Mouse (Mus musculus): ENCODE data around the gene BC107364.
"Not testable (repeated sequence)": the region's sequence is repeated elsewhere in the genome, so short reads cannot be mapped to it uniquely, and the experiment has no call there.

Gene BC107364

DNA sequence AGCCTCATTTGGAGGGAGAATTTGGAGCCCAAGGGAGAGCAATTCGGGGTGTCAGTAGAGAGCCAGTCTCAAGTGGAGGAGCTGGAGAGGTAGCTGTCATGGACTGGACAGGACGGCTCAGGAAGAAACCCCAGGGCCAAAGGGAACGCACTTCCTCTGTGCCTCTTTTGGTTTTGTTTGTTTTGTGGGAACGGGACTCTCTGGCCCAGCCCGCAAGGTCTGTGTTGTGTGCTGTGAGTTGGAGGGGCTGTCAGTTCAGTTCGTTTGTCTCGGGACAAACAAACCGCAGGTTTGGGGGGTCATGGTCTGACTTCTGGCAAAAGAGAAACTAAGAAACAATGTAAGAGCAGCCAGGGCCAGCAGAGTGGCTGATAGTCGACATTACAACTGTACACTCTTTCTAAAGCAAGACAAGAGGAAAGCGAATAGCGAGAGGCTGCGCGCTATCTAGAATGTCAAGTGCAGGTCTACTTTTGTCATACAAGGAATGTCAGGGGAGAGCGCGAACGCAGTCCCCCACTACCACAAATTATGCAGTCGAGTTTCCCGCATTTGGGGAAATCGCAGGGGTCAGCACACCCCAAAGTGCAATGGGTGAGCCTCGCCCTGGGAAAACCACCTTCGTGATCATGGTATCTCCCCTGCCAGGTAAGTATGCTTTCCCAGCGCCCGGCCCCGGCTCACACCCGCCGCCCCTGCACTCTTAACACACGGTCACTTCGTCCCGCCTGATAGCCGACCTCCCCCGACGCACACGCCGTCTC, 34.1 kb upstream of the BC107364 start:
- not testable (repeated sequence) for DNase-seq (ENCODE audit: low read depth in 2 of 2, low spot score in 2 of 2)

DNA sequence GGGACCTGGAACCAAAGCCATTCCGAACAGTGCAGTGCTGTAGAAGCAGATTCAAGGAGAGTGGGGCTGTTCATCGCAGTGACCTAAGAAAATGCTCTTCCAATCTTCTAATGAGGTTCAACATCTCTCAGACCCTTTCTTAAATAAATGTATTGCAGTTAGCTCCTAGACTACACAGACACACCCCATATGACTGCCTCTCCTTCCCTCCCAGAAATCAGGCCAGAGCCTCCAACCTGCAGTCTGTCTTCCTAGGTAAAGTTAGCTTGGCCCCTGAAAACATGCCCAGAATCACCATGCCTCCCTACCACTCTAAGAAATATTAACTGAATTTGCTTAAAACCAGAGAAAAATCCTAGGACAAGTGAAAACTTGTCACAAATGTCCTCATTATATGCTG, 33.3 kb upstream of the BC107364 start:
- DNase-seq (ENCODE audit: low read depth in 2 of 2, low spot score in 2 of 2) = no peak

DNA sequence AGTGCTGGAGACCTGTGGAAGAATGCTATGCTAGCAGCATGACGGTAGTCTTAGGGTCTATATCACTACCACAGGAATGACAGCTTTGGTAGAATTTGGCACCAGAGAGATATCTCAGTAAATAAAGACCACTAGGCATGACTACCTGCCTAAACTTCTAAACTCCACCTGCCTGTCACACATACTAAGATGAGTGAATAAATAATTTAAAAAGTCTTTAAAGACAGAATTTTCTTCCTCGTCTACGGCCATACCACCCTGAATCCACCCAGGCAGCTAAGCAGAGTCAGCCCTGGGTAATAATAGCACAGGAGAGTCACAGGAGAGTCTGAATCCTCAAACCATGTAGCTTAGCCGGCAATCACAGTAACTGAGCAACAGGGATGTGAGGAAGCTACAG, 32.8 kb upstream of the BC107364 start:
- no peak for DNase-seq (ENCODE audit: low read depth in 2 of 2, low spot score in 2 of 2)

DNA sequence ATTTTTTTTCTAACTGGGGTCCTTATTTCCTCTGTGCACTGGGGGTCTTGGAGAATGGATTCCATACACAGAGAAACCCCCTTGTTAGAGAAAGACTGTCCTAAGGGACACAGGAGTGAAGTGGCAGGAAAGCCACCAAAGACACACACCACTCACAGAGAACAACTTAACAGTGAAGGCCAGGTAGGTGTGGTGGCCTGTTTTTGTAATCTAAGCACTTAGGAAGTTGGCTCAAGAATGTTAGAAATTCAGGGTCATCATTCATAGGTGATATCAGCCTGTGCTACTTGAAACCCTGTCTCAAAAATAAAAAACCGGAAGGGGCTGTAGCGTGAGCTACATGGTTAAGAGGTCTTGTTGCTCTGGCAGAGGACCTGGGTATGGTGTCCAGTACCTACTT, 31.8 kb upstream of the BC107364 start:
- no peak for DNase-seq (ENCODE audit: low read depth in 2 of 2, low spot score in 2 of 2)

DNA sequence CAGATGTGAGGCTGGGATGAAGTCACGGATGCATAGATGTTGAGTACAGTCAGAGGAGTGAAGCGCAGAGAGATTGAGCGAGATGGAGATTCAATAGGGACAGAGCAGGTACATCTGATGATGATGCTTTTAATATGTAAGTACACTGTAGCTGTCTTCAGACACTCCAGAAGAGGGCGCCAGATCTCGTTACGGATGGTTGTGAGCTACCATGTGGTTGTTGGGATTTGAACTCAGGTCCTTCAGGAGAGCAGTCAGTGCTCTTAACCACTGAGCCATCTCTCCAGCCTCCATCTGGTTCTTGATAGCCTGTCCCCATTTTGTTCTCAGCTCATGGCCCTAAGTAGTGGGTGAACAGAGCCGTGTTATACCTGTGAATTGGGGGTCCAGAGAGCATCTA, 30.9 kb upstream of the BC107364 start:
- not testable (repeated sequence) for DNase-seq (ENCODE audit: low read depth in 2 of 2, low spot score in 2 of 2)

DNA sequence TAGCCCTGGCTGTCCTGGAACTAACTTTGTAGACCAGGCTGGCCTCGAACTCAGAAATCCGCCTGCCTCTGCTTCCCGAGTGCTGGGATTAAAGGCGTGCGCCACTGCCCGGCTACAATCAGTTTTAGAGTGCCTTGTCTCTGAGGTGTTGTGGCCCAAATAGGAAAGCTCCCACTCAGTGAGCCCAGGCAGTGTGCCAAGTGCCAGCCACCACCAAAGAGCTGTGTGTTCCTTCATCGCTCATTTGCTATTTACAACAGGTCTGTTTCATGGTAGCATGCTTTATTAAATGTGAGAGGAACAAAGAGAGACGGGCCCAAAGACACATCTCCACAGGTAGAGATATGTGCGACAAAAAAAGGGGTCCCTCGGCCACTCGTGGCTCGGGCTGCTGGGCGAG, 30.3 kb upstream of the BC107364 start:
- no peak for DNase-seq (ENCODE audit: low read depth in 2 of 2, low spot score in 2 of 2)

DNA sequence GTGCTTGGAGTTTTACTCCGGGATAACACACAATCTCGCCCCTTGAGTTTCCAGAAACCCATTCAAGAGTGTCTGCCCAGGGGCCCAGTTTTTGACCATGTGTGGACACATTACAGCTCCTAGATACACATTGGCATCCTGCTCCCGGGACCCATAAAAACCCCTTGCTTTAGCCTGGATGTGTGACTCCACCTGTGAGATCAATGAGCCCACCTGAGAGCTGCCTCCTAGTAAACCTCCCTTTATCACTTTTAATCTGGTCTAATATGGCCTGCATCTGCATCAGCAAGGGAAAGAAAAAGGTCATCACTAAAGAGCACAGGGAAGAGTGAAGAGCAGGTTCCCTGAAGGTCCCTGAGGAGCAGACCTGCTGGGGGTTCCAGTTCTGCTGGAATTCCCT, 29.8 kb upstream of the BC107364 start:
- DNase-seq (ENCODE audit: low read depth in 2 of 2, low spot score in 2 of 2) = no peak

DNA sequence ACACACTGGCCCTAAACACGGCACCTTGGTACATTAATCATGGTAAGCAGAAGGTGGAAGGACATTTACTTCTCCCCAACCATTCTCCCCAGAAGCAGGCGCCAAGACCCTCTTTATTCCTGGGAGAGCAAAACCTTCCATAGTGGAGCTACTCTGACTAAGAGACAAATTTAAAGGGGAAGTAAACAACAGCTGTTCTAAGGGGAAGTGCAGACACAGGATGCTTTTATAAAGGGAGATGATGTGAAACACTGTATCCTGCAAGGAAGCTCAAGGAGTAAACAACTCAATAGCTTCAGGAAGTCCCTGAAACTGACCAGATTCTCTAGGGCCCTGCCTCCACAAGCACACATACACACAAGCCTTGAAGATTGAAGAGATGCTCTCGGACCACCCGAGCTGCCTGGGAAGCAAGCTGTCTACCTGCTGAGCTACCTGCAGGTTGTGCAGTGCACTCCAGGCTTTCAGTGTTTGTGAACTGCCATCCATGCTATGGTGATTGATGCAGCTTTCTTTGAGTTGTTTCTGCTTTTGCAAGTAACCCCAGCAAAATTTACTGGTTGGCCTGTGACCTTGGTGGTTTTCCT, 28.7 kb upstream of the BC107364 start:
- no peak for DNase-seq (ENCODE audit: low read depth in 2 of 2, low spot score in 2 of 2)

DNA sequence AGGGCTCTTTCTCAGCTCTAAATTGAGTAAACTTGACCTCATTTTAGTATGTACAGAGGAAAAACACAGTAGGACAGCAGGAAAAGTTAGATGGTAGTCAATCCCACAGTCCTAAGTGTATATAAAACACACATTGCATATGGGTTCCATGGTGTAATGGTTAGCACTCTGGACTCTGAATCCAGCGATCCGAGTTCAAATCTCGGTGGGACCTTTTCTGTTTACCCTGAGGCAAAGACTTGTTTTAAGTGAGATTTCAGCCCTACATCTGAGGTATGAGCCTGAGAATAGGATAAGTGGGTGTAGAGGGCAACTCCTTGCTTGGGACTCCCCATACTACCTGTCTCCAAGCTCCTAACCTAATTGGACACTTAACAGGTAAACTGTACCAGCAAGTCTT, 27.1 kb upstream of the BC107364 start:
- no peak for DNase-seq (ENCODE audit: low read depth in 2 of 2, low spot score in 2 of 2)

DNA sequence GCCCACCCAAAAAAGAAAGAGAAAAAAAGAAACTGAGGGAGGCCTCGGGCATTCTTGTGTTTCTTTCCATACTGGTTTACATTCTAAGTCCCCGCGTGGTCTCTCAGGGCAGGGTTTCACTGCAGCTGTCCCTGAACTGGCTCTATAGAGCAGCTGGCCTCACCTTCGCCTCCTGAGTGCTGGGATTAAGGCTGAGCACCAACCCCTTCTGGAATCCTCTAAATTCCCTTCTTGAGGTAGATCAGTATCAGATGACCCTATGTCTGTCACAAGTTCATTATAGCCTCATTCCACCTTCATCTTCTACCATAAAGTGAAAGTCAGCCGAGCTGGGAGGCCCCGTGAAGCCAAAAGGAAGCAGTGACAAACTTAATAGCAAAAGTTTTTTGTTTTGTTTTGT, 25.5 kb upstream of the BC107364 start:
- DNase-seq (ENCODE audit: low read depth in 2 of 2, low spot score in 2 of 2) = no peak

DNA sequence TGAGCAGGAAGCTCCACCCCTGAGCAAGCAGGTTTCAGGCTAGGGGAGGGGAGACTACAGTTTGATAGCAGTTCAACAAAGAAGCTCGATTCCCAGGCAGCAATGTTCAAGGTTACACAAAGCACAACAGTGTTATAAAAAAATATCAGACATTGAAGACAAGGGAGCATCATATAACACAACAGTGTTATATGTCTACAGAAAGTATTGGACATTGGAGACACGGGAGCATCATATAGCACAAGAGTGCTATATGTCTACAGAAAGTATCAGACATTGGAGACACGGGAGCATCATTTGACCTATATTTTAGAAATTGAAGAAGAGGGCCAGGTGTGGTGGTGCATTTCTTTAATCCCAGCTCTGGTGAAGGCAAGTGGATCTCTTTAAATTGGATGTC, 25.0 kb upstream of the BC107364 start:
- DNase-seq (ENCODE audit: low read depth in 2 of 2, low spot score in 2 of 2) = no peak

DNA sequence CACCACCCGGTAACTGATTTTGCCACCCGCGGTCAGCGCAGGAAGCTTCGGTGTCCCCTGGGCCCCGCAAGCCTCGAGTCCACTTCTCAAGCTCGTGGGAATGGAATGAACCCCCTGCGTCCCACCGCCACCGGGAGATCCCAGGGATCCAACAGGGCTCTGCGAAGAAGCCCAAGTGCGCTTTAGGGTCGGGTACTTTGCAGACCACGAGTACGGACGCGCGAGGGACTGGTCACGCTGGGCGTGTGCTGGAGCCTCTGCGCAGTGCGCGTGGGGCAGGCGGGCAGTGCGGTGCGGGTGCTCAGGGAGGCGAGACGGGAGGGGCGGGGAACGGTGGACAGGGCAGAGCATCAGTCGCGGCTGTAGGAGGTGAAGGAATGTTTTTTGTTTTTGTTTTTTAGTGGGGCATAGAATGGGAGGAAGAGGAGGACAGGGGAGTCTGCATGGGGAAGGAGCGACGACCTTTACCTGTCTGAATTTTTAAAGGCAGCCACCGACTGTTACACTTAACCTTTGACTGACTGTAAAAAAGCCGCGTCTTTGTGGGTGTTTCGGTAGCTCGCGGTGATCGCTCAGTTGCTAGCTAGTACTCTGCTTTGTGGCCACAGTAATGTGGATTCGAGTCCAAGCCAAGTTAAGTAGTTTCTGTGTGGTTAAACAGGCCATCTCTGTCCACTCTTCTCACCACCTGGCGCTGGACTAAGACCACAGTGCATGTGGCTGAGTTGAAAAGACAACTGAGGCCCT, 23.0 kb upstream of the BC107364 start:
- DNase-seq (ENCODE audit: low read depth in 2 of 2, low spot score in 2 of 2) = no peak

DNA sequence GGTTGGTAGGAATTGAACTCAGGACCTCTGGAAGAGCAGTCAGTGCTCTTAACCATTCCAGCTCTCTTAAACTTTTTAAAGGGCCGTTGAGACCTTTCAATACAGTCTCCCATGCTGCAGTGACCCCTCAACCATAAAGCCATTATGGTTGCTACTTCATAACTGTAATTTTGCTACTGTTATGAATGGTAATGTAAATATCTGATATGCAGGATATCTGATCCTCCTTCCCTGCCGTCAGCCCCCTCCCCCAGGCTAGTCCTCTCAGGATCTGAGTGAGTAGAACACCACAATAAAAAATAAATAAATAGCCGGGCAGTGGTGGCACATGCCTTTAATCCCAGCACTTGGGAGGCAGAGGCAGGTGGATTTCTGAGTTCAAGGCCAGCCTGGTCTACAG, 21.4 kb upstream of the BC107364 start:
- not testable (repeated sequence) for DNase-seq (ENCODE audit: low read depth in 2 of 2, low spot score in 2 of 2)

DNA sequence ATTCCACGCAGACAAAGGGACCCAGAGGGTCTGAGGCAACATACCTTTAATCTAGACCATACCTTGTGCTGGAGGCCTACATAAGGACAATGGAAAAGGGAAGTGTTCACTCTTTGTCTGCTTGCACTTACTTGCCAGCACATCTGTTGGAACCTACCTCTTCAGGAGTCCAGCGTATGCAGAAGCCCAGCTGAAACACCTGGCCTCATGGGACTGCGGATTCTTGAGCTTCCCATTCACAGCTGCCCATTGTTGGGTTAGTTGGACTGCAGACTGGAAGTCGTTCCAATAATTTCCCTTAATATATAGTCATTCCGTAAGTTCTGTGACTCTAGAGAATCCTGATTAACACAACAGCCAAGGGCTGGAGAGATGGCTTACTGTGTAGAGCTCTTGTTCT, 20.0 kb upstream of the BC107364 start:
- no peak for DNase-seq (ENCODE audit: low read depth in 2 of 2, low spot score in 2 of 2)

DNA sequence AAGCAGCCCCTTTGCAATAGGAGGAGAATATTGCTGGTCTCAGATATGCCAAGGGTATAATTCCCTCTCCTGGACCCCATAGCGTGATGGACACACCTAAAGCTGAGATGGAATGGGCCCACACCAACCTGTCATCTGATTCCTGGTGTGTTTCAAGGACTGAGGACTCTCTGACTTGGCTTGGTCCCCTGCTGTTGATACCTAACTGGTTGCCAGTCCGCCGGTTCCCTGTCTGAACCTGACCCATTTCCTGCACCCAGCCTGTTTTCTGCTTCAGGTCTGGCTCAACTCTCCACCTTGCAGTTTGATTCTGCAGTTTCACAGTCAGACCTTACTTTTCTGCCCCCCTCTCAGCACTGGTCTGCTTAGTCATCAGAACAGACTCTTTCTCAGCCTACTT, 17.5 kb upstream of the BC107364 start:
- DNase-seq (ENCODE audit: low read depth in 2 of 2, low spot score in 2 of 2) = no peak

DNA sequence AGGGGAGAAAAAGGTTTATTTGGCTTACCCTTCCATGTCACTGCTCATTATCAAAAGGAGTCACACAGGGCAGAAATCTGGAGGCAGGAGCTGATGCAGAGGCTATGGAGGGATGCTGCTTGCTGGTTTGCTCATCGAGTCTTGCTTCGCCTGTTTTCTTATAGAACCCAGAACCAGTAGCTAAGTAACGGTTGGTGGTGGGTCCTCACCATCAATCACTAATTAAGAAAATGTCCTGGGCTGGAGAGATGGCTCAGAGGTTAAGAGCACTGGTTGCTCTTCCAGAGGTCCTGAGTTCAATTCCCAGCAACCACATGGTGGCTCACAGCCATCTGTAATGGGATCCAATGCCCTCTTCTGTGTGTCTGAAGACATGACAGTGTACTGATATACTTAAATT, 16.2 kb upstream of the BC107364 start:
- DNase-seq (ENCODE audit: low read depth in 2 of 2, low spot score in 2 of 2) = not testable (repeated sequence)

DNA sequence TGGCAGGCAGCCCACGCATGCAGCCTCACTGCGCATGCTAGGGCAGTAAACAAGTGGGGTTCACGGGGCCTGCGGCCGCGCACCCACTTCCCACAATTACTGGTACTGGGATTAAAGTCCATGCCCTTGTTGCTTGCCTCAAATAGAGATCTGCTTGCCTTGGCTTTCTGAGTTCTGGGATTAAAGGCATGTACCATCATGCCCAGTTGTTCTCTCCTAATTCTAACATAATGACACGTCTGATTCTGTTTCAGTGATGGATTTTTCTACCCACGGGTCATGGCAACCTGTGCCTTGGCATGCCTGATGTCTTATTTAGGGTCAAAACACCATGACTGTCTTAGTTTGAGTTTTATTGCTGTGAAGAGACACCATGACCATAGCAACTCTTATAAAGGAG, 15.5 kb upstream of the BC107364 start:
- DNase-seq (ENCODE audit: low read depth in 2 of 2, low spot score in 2 of 2) = no peak

DNA sequence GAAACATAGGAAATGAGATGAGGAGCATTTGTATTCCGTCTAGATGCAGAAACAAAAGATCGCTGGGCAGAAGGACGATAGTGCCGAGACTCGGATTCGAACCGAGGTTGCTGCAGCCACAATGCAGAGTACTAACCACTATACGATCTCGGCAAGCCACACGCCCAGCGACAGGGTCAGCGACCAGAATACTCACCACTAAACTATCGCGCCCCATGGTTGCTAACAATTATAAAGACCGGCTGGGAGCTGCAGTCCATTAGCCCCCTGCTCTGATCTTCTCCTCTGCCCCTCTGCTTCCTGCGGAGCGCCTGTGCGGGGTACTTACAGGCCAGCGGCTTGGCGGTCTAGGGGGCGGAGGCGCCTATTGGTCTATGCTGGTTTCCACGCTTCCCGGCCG, 11.8 kb upstream of the BC107364 start:
- DNase-seq (ENCODE audit: low read depth in 2 of 2, low spot score in 2 of 2) = no peak

DNA sequence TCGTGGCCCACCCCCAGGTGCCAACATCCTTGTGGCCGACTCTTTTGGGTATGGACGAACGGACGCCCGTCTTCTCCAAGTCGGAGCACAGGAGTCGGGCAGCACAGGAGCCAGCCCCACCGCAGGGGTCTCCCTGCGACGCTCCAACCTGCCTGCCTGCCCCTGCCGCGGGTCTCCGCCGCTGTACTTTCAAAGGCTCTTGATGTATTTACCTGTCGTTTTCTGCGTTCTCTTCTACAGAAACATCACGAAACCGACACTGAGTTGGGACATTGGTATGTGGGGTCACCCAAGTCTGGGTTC, 8.4 kb upstream of the BC107364 start:
- DNase-seq (ENCODE audit: low read depth in 2 of 2, low spot score in 2 of 2) = not testable (repeated sequence)

DNA sequence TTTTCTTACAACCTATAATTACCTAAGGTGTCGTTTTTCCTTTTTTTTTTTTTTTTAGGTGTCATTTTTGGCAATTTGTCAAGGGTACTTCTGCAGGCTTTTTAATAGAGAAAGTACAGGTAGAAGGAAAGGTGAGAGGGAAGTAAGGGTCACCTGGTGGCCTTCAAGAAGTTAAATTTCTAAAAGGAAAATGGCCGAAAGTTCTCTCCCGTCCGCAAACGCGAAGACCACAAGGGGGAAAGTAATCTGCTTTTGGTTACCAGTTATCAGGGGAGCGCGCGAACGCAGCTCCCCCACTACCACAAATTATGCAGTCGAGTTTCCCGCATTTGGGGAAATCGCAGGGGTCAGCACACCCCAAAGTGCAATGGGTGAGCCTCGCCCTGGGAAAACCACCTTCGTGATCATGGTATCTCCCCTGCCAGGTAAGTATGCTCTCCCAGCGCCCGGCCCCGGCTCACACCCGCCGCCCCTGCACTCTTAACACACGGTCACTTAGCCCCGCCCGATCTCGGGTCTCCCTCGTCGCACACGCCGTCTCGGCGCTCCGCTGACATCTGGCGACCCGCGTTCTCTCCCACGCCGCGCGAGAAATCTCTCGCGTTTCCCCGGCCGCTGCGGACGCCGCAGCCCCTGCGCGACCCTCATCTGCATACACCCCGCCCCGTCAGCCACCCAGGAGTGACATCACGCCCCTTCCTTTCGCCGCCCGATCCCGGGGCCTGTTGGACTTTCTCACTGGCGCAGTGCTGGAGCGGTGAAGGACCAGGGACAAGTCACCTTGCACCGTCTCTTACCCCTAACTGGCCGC, 7.9 kb upstream of the BC107364 start:
- not testable (repeated sequence) for DNase-seq (ENCODE audit: low read depth in 2 of 2, low spot score in 2 of 2)

DNA sequence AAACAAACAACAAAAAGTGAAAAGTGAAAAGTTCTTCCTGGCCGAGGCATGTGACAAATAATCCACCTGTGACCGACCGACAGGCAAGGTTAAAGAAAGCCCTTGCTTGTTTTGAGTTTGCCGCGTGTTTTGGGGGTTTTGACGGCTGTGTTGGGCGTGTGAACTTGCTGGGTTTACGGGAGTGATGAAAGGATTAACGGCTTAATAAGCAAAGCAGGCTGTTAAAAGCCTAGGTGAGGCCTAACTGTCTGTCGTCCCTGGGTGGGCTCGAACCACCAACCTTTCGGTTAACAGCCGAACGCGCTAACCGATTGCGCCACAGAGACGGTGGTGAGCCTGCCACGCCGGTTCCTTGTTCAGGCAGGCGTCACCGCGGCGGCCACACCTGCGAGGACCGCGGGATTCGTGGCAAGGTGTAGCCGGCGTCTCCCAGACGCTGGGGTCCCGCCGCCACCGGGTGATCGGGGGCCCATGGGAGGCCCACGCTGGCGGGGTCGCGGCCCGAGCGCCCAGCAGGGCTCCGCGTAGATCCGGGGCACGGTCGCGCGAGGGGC, 6.9 kb upstream of the BC107364 start:
- DNase-seq (ENCODE audit: low read depth in 2 of 2, low spot score in 2 of 2) = not testable (repeated sequence)

Measured in CD8-positive naive resting alpha-beta T cell, adult 2 months (primary cell).